Mouse (Mus musculus) hindbrain, embryonic 10.5 days (tissue): ENCODE data around the gene Dytn. TPM values are rescaled to one million over a fixed set of nuclear protein-coding genes. Genes with fewer than 3 reads are reported as not detected.
"Not testable (repeated sequence)": the region's sequence is repeated elsewhere in the genome, so short reads cannot be mapped to it uniquely, and the experiment has no call there.

ENCODE experiments used
- DNase-seq: peaks from one replicate; pipeline ENCODE4 v3.0.0-alpha.2; 2017; ENCODE audit warnings: low spot score
- H3K27ac ChIP-seq: fragments of 300-500 bp; sonication (generic); 2 replicates; pipeline ENCODE4 v1.5.1; 2016; ENCODE audit warnings: mild to moderate bottlenecking, moderate library complexity
- H3K27me3 ChIP-seq: fragments of 300-500 bp; sonication (generic); 2 replicates; pipeline ENCODE4 v1.6.1; 2016; ENCODE audit warnings: mild to moderate bottlenecking; ENCODE audit not compliant: poor library complexity, insufficient read depth, severe bottlenecking
- H3K36me3 ChIP-seq: fragments of 300-500 bp; sonication (generic); 2 replicates; pipeline ENCODE4 v1.6.1; 2016; ENCODE audit warnings: mild to moderate bottlenecking, moderate library complexity
- H3K4me1 ChIP-seq: fragments of 300-500 bp; sonication (generic); replicated peaks from 2 replicates; pipeline ENCODE4 v1.6.1; 2016; ENCODE audit warnings: mild to moderate bottlenecking
- H3K4me3 ChIP-seq: fragments of 300-500 bp; sonication (generic); 2 replicates; pipeline ENCODE4 v1.5.1; 2016; ENCODE audit warnings: mild to moderate bottlenecking, moderate library complexity
- H3K9me3 ChIP-seq: fragments of 300-500 bp; sonication (generic); 2 replicates; pipeline ENCODE4 v1.6.1; 2016; ENCODE audit warnings: mild to moderate bottlenecking, moderate library complexity
- WGBS: fragments of 180-500 bp; shearing (Covaris S2); methylation state at CpG from one replicate; pipeline ENCODE4 v1.1.7; 2016; 5-methylcytosine and 5-hydroxymethylcytosine counted together
- polyA plus RNA-seq: library from polyadenylated mRNA; unstranded; fragments of >200 nt; fragmentation: Nextera tagmentation; extraction: Ambion mirVana; gene quantifications from 2 replicates; pipeline ENCODE4 v1.2.1, GENCODE M21; 2016

Dytn gene
- polyA plus RNA-seq, 1 experiment from 2014 or later, result not detected

- Histone ChIP-seq H3K9me3 (no peaks in the 10 kb centered on the region), H3K4me3 (no peak overlapping the region), H3K27me3 (no peaks in the 10 kb centered on the region), H3K27ac (no peak overlapping the region), H3K4me1 (no peaks in the 10 kb centered on the region), H3K36me3 (no peaks in the 10 kb centered on the region)
- WGBS, result 17% methylated on average over 6 of the region's 6 CpGs
- DNase-seq, result peak; percentile 69
Observed at GRCm38 (mm10) chr1:63658016-63658415, 28.7 kb downstream of the Dytn start.

GRCm38 (mm10) chr1:63639921-63640320, 46.8 kb downstream of the Dytn start:
- no peak overlapping the region for H3K27ac ChIP-seq
- 83% methylated on average over 6 of the region's 6 CpGs for WGBS
- H3K27me3 ChIP-seq, result no peaks in the 10 kb centered on the region
- H3K36me3 ChIP-seq, result no peaks in the 10 kb centered on the region
- no peak overlapping the region for H3K4me3 ChIP-seq
- no peak for DNase-seq
- H3K9me3 ChIP-seq, result no peaks in the 10 kb centered on the region
- no peaks in the 10 kb centered on the region for H3K4me1 ChIP-seq

- not testable (repeated sequence) for H3K36me3 ChIP-seq, H3K9me3 ChIP-seq, H3K4me3 ChIP-seq, H3K4me1 ChIP-seq, DNase-seq, H3K27ac ChIP-seq, H3K27me3 ChIP-seq
Observed at GRCm38 (mm10) chr1:63630390-63630789, 56.3 kb downstream of the Dytn start.

GRCm38 (mm10) chr1:63628211-63628610, 58.5 kb downstream of the Dytn start:
- no peaks in the 10 kb centered on the region for H3K36me3 ChIP-seq
- no peak overlapping the region for H3K4me3 ChIP-seq
- no peak overlapping the region for H3K27ac ChIP-seq
- no peaks in the 10 kb centered on the region for H3K27me3 ChIP-seq
- DNase-seq, result no peak
- 54% methylated on average over 2 of the region's 2 CpGs for WGBS
- H3K4me1 ChIP-seq, result no peaks in the 10 kb centered on the region
- H3K9me3 ChIP-seq, result no peaks in the 10 kb centered on the region; the same call in 1 of the 2 replicates

- Histone ChIP-seq H3K9me3 (no peaks in the 10 kb centered on the region), H3K27me3 (0 out of 2 replicates have a peak, but pooled peaks cover 11% of the 10 kb centered on the region), H3K4me3 (no peak within 1 kb of the TSS), H3K27ac (no peak within 1 kb of the TSS), H3K4me1 (peaks cover 7% of the 10 kb centered on the region), H3K36me3 (no peaks in the 10 kb centered on the region)
- 72% methylated on average over 3 of the region's 3 CpGs for WGBS
- DNase-seq, result no peak
Observed at GRCm38 (mm10) chr1:63615668-63616067, 71.1 kb downstream of the Dytn start, which contains the start of gene Gm39653. Gm39653 (plus strand) TSS chr1:63615968.

GRCm38 (mm10) chr1:63614594-63614993, 72.1 kb downstream of the Dytn start:
- Histone ChIP-seq H3K4me3 (peak overlapping the region; percentile 36), H3K4me1 (peaks cover 7% of the 10 kb centered on the region), H3K27me3 (0 out of 2 replicates have a peak, but pooled peaks cover 11% of the 10 kb centered on the region), H3K36me3 (no peaks in the 10 kb centered on the region), H3K9me3 (no peaks in the 10 kb centered on the region; the same call in 1 of the 2 replicates), H3K27ac (no peak overlapping the region)
- DNase-seq, result peak; percentile 63
- WGBS, result 2% methylated on average over 11 of the region's 11 CpGs

GRCm38 (mm10) chr1:63609613-63610012, 77.1 kb downstream of the Dytn start:
- no peak for DNase-seq
- 94% methylated on average over 4 of the region's 4 CpGs for WGBS
- H3K9me3 ChIP-seq, result no peaks in the 10 kb centered on the region; the same call in 1 of the 2 replicates
- no peaks in the 10 kb centered on the region for H3K36me3 ChIP-seq
- H3K4me3 ChIP-seq, result no peak overlapping the region
- 0 out of 2 replicates have a peak, but pooled peaks cover 11% of the 10 kb centered on the region for H3K27me3 ChIP-seq
- H3K27ac ChIP-seq, result no peak overlapping the region
- peaks cover 7% of the 10 kb centered on the region for H3K4me1 ChIP-seq

GRCm38 (mm10) chr1:63603870-63604500, 82.7 kb downstream of the Dytn start:
- H3K4me3 ChIP-seq, result no peak overlapping the region
- 55% methylated on average over 3 of the region's 3 CpGs for WGBS
- no peaks in the 10 kb centered on the region for H3K9me3 ChIP-seq
- H3K36me3 ChIP-seq, result no peaks in the 10 kb centered on the region
- H3K27me3 ChIP-seq, result no peaks in the 10 kb centered on the region
- DNase-seq, result no peak
- H3K27ac ChIP-seq, result no peak overlapping the region
- H3K4me1 ChIP-seq, result no peaks in the 10 kb centered on the region

GRCm38 (mm10) chr1:63586869-63587268, 99.9 kb downstream of the Dytn start:
- WGBS, result 73% methylated on average over 7 of the region's 7 CpGs
- DNase-seq, result no peak
- Histone ChIP-seq H3K9me3 (no peaks in the 10 kb centered on the region), H3K4me1 (no peaks in the 10 kb centered on the region), H3K36me3 (no peaks in the 10 kb centered on the region), H3K27me3 (no peaks in the 10 kb centered on the region), H3K4me3 (no peak overlapping the region), H3K27ac (no peak overlapping the region)

GRCm38 (mm10) chr1:63579153-63579552, 107.6 kb downstream of the Dytn start:
- Histone ChIP-seq H3K27ac (no peak overlapping the region), H3K36me3 (no peaks in the 10 kb centered on the region), H3K4me3 (no peak overlapping the region), H3K4me1 (peaks cover 3% of the 10 kb centered on the region), H3K9me3 (no peaks in the 10 kb centered on the region), H3K27me3 (no peaks in the 10 kb centered on the region)
- no peak for DNase-seq
- 91% methylated on average over 8 of the region's 8 CpGs for WGBS

- 77% methylated on average over 5 of the region's 5 CpGs for WGBS
- Histone ChIP-seq H3K27me3 (no peaks in the 10 kb centered on the region), H3K4me3 (no peak overlapping the region), H3K27ac (no peak overlapping the region), H3K36me3 (no peaks in the 10 kb centered on the region), H3K9me3 (no peaks in the 10 kb centered on the region), H3K4me1 (peaks cover 21% of the 10 kb centered on the region)
- no peak for DNase-seq
Observed at GRCm38 (mm10) chr1:63576803-63577202, 109.9 kb downstream of the Dytn start.

- no peak for DNase-seq
- Histone ChIP-seq H3K4me1 (peaks cover 21% of the 10 kb centered on the region), H3K27ac (peak overlapping the region; percentile 77), H3K9me3 (no peaks in the 10 kb centered on the region), H3K27me3 (no peaks in the 10 kb centered on the region), H3K4me3 (no peak overlapping the region), H3K36me3 (no peaks in the 10 kb centered on the region)
- WGBS, result 77% methylated on average over 12 of the region's 12 CpGs
Observed at GRCm38 (mm10) chr1:63573864-63574611, 112.7 kb downstream of the Dytn start.

GRCm38 (mm10) chr1:63573432-63573831, 113.3 kb downstream of the Dytn start:
- Histone ChIP-seq H3K9me3 (no peaks in the 10 kb centered on the region), H3K27me3 (no peaks in the 10 kb centered on the region), H3K36me3 (no peaks in the 10 kb centered on the region), H3K4me3 (no peak overlapping the region), H3K27ac (peak overlapping the region; percentile 77), H3K4me1 (peaks cover 21% of the 10 kb centered on the region)
- peak; percentile 58 for DNase-seq
- WGBS, result 47% methylated on average over 6 of the region's 6 CpGs
